Mouse (Mus musculus) C2C12 (cell line): ENCODE measurements at regions not wholly inside any gene's neighbourhood (a gene's known extent, or its start where the extent isn't known, plus 50 kb on each side); places are given as distances from the start of the nearest gene placed in this dataset.

Source experiments
- CTCF ChIP-seq: IDR thresholded peaks from one replicate; pipeline ENCODE4 v1.5.1; 2011; ENCODE audit not compliant: control insufficient read depth, insufficient read depth, insufficient read length
- FOSL1 ChIP-seq: IDR thresholded peaks from one replicate; pipeline ENCODE4 v1.8.0; 2011; ENCODE audit warnings: mild to moderate bottlenecking, low read length; ENCODE audit not compliant: poor library complexity, insufficient read depth, severe bottlenecking
- MYOD1 ChIP-seq: IDR thresholded peaks from one replicate; pipeline ENCODE4 v1.6.1; 2011; ENCODE audit warnings: low read depth; ENCODE audit not compliant: control insufficient read depth, insufficient read length
- USF1 ChIP-seq: IDR thresholded peaks from one replicate; pipeline ENCODE4 v1.6.1; 2011; ENCODE audit warnings: low read depth, mild to moderate bottlenecking, control low read depth, moderate library complexity

GRCm38 (mm10) chr7:73604597-73604996 is 63.0 kb upstream of the Chd2 start:
- no peak for TF ChIP-seq CTCF
- no peak for TF ChIP-seq USF1
- no peak for TF ChIP-seq FOSL1
- TF ChIP-seq MYOD1, result no peak
